Mouse (Mus musculus) ES-Bruce4 (cell line): ENCODE data around the gene Tmem242.

Experiments
- CTCF ChIP-seq: IDR thresholded peaks from one replicate; pipeline ENCODE4 v1.8.1; 2011; ENCODE audit warnings: low read depth, low read length
- EP300 ChIP-seq: IDR thresholded peaks from 2 replicates; pipeline ENCODE4 v1.6.1; 2011; ENCODE audit warnings: low read depth, low read length; ENCODE audit not compliant: insufficient read depth
- POLR2A ChIP-seq: IDR thresholded peaks from one replicate; pipeline ENCODE4 v1.8.1; 2011; ENCODE audit warnings: low read length; ENCODE audit not compliant: insufficient read depth

- no peak for TF ChIP-seq CTCF
- no peak for TF ChIP-seq EP300
- TF ChIP-seq POLR2A: no peak
Observed at GRCm38 (mm10) chr17:5419771-5420518, 20.1 kb downstream of the Tmem242 start.
